Mouse (Mus musculus) forebrain, embryonic 15.5 days (tissue): ENCODE data around the gene Dapk3. TPM values are rescaled to one million over a fixed set of nuclear protein-coding genes. Genes with fewer than 3 reads are reported as not detected.

ENCODE experiments used
- ATAC-seq: fragments of 200-750 bp; cut with Nextera tagmentation; replicated peaks from 2 replicates; pipeline ENCODE4 v1.8.0; 2017; ENCODE audit warnings: mild to moderate bottlenecking, moderate TSS enrichment, moderate library complexity
- H3K27ac ChIP-seq: fragments of 300-500 bp; sonication (generic); replicated peaks from 2 replicates; pipeline ENCODE4 v1.5.1; 2015; ENCODE audit warnings: mild to moderate bottlenecking, inconsistent platforms
- H3K27me3 ChIP-seq: fragments of 300-500 bp; sonication (generic); 2 replicates; pipeline ENCODE4 v1.6.1; 2015; ENCODE audit warnings: inconsistent platforms
- H3K36me3 ChIP-seq: fragments of 300-500 bp; sonication (generic); 2 replicates; pipeline ENCODE4 v1.6.1; 2015; ENCODE audit warnings: mild to moderate bottlenecking, inconsistent platforms
- H3K4me1 ChIP-seq: fragments of 300-500 bp; sonication (generic); 2 replicates; pipeline ENCODE4 v1.6.1; 2015; ENCODE audit warnings: inconsistent platforms
- H3K4me2 ChIP-seq: fragments of 300-500 bp; sonication (generic); replicated peaks from 2 replicates; pipeline ENCODE4 v1.6.1; 2015; ENCODE audit warnings: mild to moderate bottlenecking, inconsistent platforms
- H3K4me3 ChIP-seq: fragments of 300-500 bp; sonication (generic); 2 replicates; pipeline ENCODE4 v1.5.1; 2015; ENCODE audit warnings: mild to moderate bottlenecking, inconsistent platforms
- H3K9ac ChIP-seq: fragments of 300-500 bp; sonication (generic); replicated peaks from 2 replicates; pipeline ENCODE4 v1.6.1; 2015; ENCODE audit warnings: mild to moderate bottlenecking, inconsistent platforms
- H3K9me3 ChIP-seq: fragments of 300-500 bp; sonication (generic); 2 replicates; pipeline ENCODE4 v1.6.1; 2016; ENCODE audit warnings: inconsistent platforms
- WGBS: fragments of 180-500 bp; shearing (Covaris S2); methylation state at CpG from one replicate; pipeline ENCODE4 v1.1.7; 2015; ENCODE audit warnings: mixed read lengths; 5-methylcytosine and 5-hydroxymethylcytosine counted together
- polyA plus RNA-seq: library from polyadenylated mRNA; unstranded; fragments of >200 nt; fragmentation: Nextera tagmentation; extraction: Ambion mirVana; gene quantifications from 2 replicates; pipeline ENCODE4 v1.2.1, GENCODE M21; 2015

Gene Dapk3
- polyA plus RNA-seq, 1 experiment from 2014 or later, result 56.8 TPM

- 62% methylated on average over 8 of the region's 8 CpGs for whole genome bisulfite sequencing
- Histone ChIP-seq H3K4me1 (peaks cover 62% of the 10 kb centered on the region), H3K9me3 (no peaks in the 10 kb centered on the region), H3K9ac (no peak overlapping the region), H3K4me2 (no peak overlapping the region), H3K4me3 (0 out of 2 replicates have a peak overlapping the region, but pooled peaks have one; percentile 91), H3K36me3 (peaks cover 15% of the 10 kb centered on the region), H3K27ac (0 out of 2 replicates have a peak overlapping the region, but pooled peaks have one; percentile 9), H3K27me3 (peaks cover 9% of the 10 kb centered on the region)
- ATAC-seq, result no peak
These were observed 42.8 kb upstream of the Dapk3 start for GRCm38 (mm10) chr10:81140005-81140404.

- no peak for ATAC-seq
- Histone ChIP-seq H3K4me1 (peaks cover 53% of the 10 kb centered on the region), H3K27me3 (0 out of 2 replicates have a peak, but pooled peaks cover under 1% of the 10 kb centered on the region), H3K9me3 (no peaks in the 10 kb centered on the region), H3K36me3 (peaks cover 22% of the 10 kb centered on the region), H3K27ac (no peak overlapping the region), H3K4me2 (no peak overlapping the region; the same call in 1 of the 2 replicates), H3K9ac (0 out of 2 replicates have a peak overlapping the region, but pooled peaks have one; percentile 2), H3K4me3 (no peak overlapping the region)
- WGBS, result 75% methylated on average over 10 of the region's 10 CpGs
These were observed 41.9 kb upstream of the Dapk3 start for GRCm38 (mm10) chr10:81140717-81141454.

- H3K27me3 ChIP-seq, result no peaks in the 10 kb centered on the region
- H3K27ac ChIP-seq, result no peak overlapping the region
- H3K36me3 ChIP-seq, result peaks cover 30% of the 10 kb centered on the region
- H3K4me2 ChIP-seq, result no peak overlapping the region
- no peak overlapping the region for H3K4me3 ChIP-seq
- 86% methylated on average over 7 of the region's 7 CpGs for WGBS
- ATAC-seq, result no peak
- no peaks in the 10 kb centered on the region for H3K9me3 ChIP-seq
- peaks cover 50% of the 10 kb centered on the region for H3K4me1 ChIP-seq
- H3K9ac ChIP-seq, result no peak overlapping the region
These were observed 41.2 kb upstream of the Dapk3 start for GRCm38 (mm10) chr10:81141455-81142210.

- H3K9me3 ChIP-seq, result no peaks in the 10 kb centered on the region
- H3K9ac ChIP-seq, result no peak overlapping the region
- H3K4me3 ChIP-seq, result no peak overlapping the region
- peaks cover 38% of the 10 kb centered on the region for H3K36me3 ChIP-seq
- no peaks in the 10 kb centered on the region for H3K27me3 ChIP-seq
- no peak overlapping the region for H3K4me2 ChIP-seq
- WGBS, result 71% methylated on average over 5 of the region's 5 CpGs
- peaks cover 50% of the 10 kb centered on the region for H3K4me1 ChIP-seq
- peak overlapping the region; percentile 48 for H3K27ac ChIP-seq
- no peak for ATAC-seq
These were observed 40.2 kb upstream of the Dapk3 start for GRCm38 (mm10) chr10:81142551-81142981.

- Histone ChIP-seq H3K4me3 (no peak overlapping the region), H3K9ac (no peak overlapping the region), H3K9me3 (no peaks in the 10 kb centered on the region), H3K27me3 (no peaks in the 10 kb centered on the region), H3K4me2 (no peak overlapping the region), H3K4me1 (peaks cover 47% of the 10 kb centered on the region), H3K36me3 (peaks cover 44% of the 10 kb centered on the region), H3K27ac (peak overlapping the region; percentile 48)
- ATAC-seq, result no peak
- 93% methylated on average over 7 of the region's 7 CpGs for WGBS
These were observed 39.6 kb upstream of the Dapk3 start for GRCm38 (mm10) chr10:81143157-81143633.

- Histone ChIP-seq H3K9ac (no peak overlapping the region), H3K27me3 (no peaks in the 10 kb centered on the region), H3K27ac (no peak overlapping the region), H3K4me2 (no peak overlapping the region), H3K4me3 (no peak overlapping the region), H3K9me3 (no peaks in the 10 kb centered on the region), H3K36me3 (peaks cover 51% of the 10 kb centered on the region), H3K4me1 (peaks cover 40% of the 10 kb centered on the region)
- ATAC-seq, result no peak
- 95% methylated on average over 52 of the region's 52 CpGs for WGBS
These were observed 38.9 kb upstream of the Dapk3 start for GRCm38 (mm10) chr10:81143845-81144437.

- ATAC-seq, result no peak
- Histone ChIP-seq H3K9me3 (no peaks in the 10 kb centered on the region), H3K4me2 (no peak overlapping the region), H3K36me3 (peaks cover 59% of the 10 kb centered on the region), H3K27me3 (no peaks in the 10 kb centered on the region), H3K27ac (no peak overlapping the region), H3K9ac (no peak overlapping the region), H3K4me1 (peaks cover 32% of the 10 kb centered on the region), H3K4me3 (no peak overlapping the region)
- WGBS, result 93% methylated on average over 27 of the region's 27 CpGs
These were observed 38.1 kb upstream of the Dapk3 start for GRCm38 (mm10) chr10:81144667-81145066.

GRCm38 (mm10) chr10:81145307-81145706 lies 37.5 kb upstream of the Dapk3 start:
- 96% methylated on average over 6 of the region's 6 CpGs for WGBS

GRCm38 (mm10) chr10:81145778-81146177 lies 37.0 kb upstream of the Dapk3 start:
- 92% methylated on average over 7 of the region's 7 CpGs for WGBS
- H3K27me3 ChIP-seq, result no peaks in the 10 kb centered on the region
- H3K4me2 ChIP-seq, result no peak overlapping the region
- no peak overlapping the region for H3K27ac ChIP-seq
- H3K4me3 ChIP-seq, result no peak overlapping the region
- H3K4me1 ChIP-seq, result peaks cover 21% of the 10 kb centered on the region
- ATAC-seq, result no peak
- H3K36me3 ChIP-seq, result peaks cover 67% of the 10 kb centered on the region
- no peak overlapping the region for H3K9ac ChIP-seq
- H3K9me3 ChIP-seq, result no peaks in the 10 kb centered on the region

More at GRCm38 (mm10) chr10:81145307-81145706, 37.5 kb upstream of the Dapk3 start:
- H3K4me2 ChIP-seq, result no peak overlapping the region
- H3K9ac ChIP-seq, result no peak overlapping the region
- ATAC-seq, result no peak
- H3K27ac ChIP-seq, result no peak overlapping the region
- H3K4me1 ChIP-seq, result peaks cover 26% of the 10 kb centered on the region
- peaks cover 65% of the 10 kb centered on the region for H3K36me3 ChIP-seq
- H3K9me3 ChIP-seq, result no peaks in the 10 kb centered on the region
- H3K27me3 ChIP-seq, result no peaks in the 10 kb centered on the region
- no peak overlapping the region for H3K4me3 ChIP-seq

- Histone ChIP-seq H3K27ac (no peak overlapping the region), H3K4me1 (peaks cover 16% of the 10 kb centered on the region), H3K4me2 (no peak overlapping the region), H3K27me3 (no peaks in the 10 kb centered on the region), H3K9me3 (no peaks in the 10 kb centered on the region), H3K4me3 (no peak overlapping the region), H3K9ac (no peak overlapping the region), H3K36me3 (peaks cover 67% of the 10 kb centered on the region)
- no peak for ATAC-seq
- 78% methylated on average over 4 of the region's 4 CpGs for WGBS
These were observed 36.5 kb upstream of the Dapk3 start for GRCm38 (mm10) chr10:81146296-81146695.

- Histone ChIP-seq H3K4me3 (no peak overlapping the region), H3K9ac (no peak overlapping the region), H3K36me3 (peaks cover 73% of the 10 kb centered on the region), H3K4me2 (no peak overlapping the region), H3K9me3 (no peaks in the 10 kb centered on the region), H3K27ac (no peak overlapping the region), H3K27me3 (no peaks in the 10 kb centered on the region), H3K4me1 (no peaks in the 10 kb centered on the region)
- 77% methylated on average over 6 of the region's 6 CpGs for WGBS
- no peak for ATAC-seq
These were observed 31.5 kb upstream of the Dapk3 start for GRCm38 (mm10) chr10:81151261-81151660.

GRCm38 (mm10) chr10:81152609-81153008 lies 30.2 kb upstream of the Dapk3 start:
- no peak overlapping the region for H3K27ac ChIP-seq
- no peak overlapping the region for H3K4me3 ChIP-seq

More at GRCm38 (mm10) chr10:81152609-81153008, 30.2 kb upstream of the Dapk3 start:
- ATAC-seq, result no peak
- Histone ChIP-seq H3K36me3 (peaks cover 74% of the 10 kb centered on the region), H3K4me2 (no peak overlapping the region), H3K9me3 (no peaks in the 10 kb centered on the region), H3K27me3 (no peaks in the 10 kb centered on the region), H3K9ac (no peak overlapping the region), H3K4me1 (no peaks in the 10 kb centered on the region)
- WGBS, result 85% methylated on average over 12 of the region's 12 CpGs
